Mouse (Mus musculus) heart, adult 9 months (tissue): ENCODE measurements around the gene Zfp319.
A peak's percentile ranks its signal among the peaks of the same experiment; 100 is the strongest.
"Not testable (repeated sequence)": the region's sequence is repeated elsewhere in the genome, so short reads cannot be mapped to it uniquely, and the experiment has no call there.

Experiments used
- DNase-seq, 2 experiments: peaks; one replicate each; pipeline ENCODE4 v3.0.0; 2022; ENCODE audit warnings: low spot score in 2 of 2

Gene Zfp319

GRCm38 (mm10) chr8:95331720-95332436, at the start of gene Zfp319, which contains the start of gene Usb1:
Zfp319 (minus strand) TSS chr8:95331950.
Usb1 (plus strand) TSS chr8:95332284.
- peak; percentile 94 for DNase-seq

GRCm38 (mm10) chr8:95380953-95381352, 49.2 kb upstream of the Zfp319 start:
- DNase-seq, result peak; percentile 67 to 68

- DNase-seq, result not testable (repeated sequence)
These were observed 47.2 kb upstream of the Zfp319 start for GRCm38 (mm10) chr8:95378928-95379327.

GRCm38 (mm10) chr8:95377863-95378291, 46.1 kb upstream of the Zfp319 start:
- peak; percentile 66 to 69 for DNase-seq

GRCm38 (mm10) chr8:95377101-95377500, 45.4 kb upstream of the Zfp319 start:
- DNase-seq, result no peak

GRCm38 (mm10) chr8:95376309-95376999, 44.7 kb upstream of the Zfp319 start:
- no peak for DNase-seq

GRCm38 (mm10) chr8:95375374-95375930, 43.7 kb upstream of the Zfp319 start:
- no peak for DNase-seq

GRCm38 (mm10) chr8:95374429-95374828, 42.7 kb upstream of the Zfp319 start:
- no peak for DNase-seq

GRCm38 (mm10) chr8:95373389-95374002, 41.7 kb upstream of the Zfp319 start:
- peak; percentile 50 to 68 for DNase-seq

GRCm38 (mm10) chr8:95369581-95370326, 38.0 kb upstream of the Zfp319 start:
- DNase-seq, result no peak

GRCm38 (mm10) chr8:95363849-95364248, 32.1 kb upstream of the Zfp319 start:
- no peak for DNase-seq

GRCm38 (mm10) chr8:95362272-95362671, 30.5 kb upstream of the Zfp319 start:
- DNase-seq, result no peak

- DNase-seq, result no peak
These were observed 29.2 kb upstream of the Zfp319 start for GRCm38 (mm10) chr8:95361016-95361341.

GRCm38 (mm10) chr8:95360181-95361015, 28.6 kb upstream of the Zfp319 start:
- DNase-seq, result no peak

- no peak for DNase-seq
These were observed 27.0 kb upstream of the Zfp319 start for GRCm38 (mm10) chr8:95358550-95359411.

GRCm38 (mm10) chr8:95354606-95355005, 22.9 kb upstream of the Zfp319 start:
- no peak for DNase-seq

GRCm38 (mm10) chr8:95352871-95353866, 21.4 kb upstream of the Zfp319 start:
- peak; percentile 48 to 57 for DNase-seq

- peak; percentile 80 to 81 for DNase-seq
These were observed 20.6 kb upstream of the Zfp319 start, which contains the start of gene Mmp15 for GRCm38 (mm10) chr8:95352151-95352870. Mmp15 (plus strand) TSS chr8:95352268.
